Mouse (Mus musculus) megakaryocyte, adult 5-6 weeks (primary cell): ENCODE results near the gene Cpm. TPM values are rescaled to one million over a fixed set of nuclear protein-coding genes. Genes with fewer than 3 reads are reported as not detected.

ENCODE experiments used
- ATAC-seq: 2 replicates; pipeline ENCODE4 v1.8.0; 2016; ENCODE audit warnings: mild to moderate bottlenecking, inconsistent platforms; ENCODE audit not compliant: poor library complexity, severe bottlenecking
- total RNA-seq, 2 experiments: library from RNA; stranded (forward) in 1 of 2; stranded (reverse) in 1 of 2; fragments of 153-499, 151-499 nt in 1 of 2; fragments of 221-1000, 200-1000 nt in 1 of 2; gene quantifications; 2 replicates each; pipeline versions ENCODE4 v1.2.3 to v1.2.4; 2015 to 2017

Gene Cpm
- total RNA-seq, 2 experiments from 2014 or later = 0.38 TPM; not detected in 1

GRCm38 (mm10) chr10:117657659-117658306 lies 28.5 kb downstream of the Cpm start:
- no peak for ATAC-seq

GRCm38 (mm10) chr10:117658522-117659429 lies 29.5 kb downstream of the Cpm start:
- no peak for ATAC-seq

- no peak for ATAC-seq
These were observed 30.1 kb downstream of the Cpm start for GRCm38 (mm10) chr10:117659430-117659813.

GRCm38 (mm10) chr10:117659819-117660218 lies 30.5 kb downstream of the Cpm start:
- ATAC-seq = no peak

- ATAC-seq = no peak
These were observed 33.2 kb downstream of the Cpm start for GRCm38 (mm10) chr10:117662316-117663055.

GRCm38 (mm10) chr10:117663056-117663864 lies 34.0 kb downstream of the Cpm start:
- no peak for ATAC-seq

- no peak for ATAC-seq
These were observed 34.5 kb downstream of the Cpm start for GRCm38 (mm10) chr10:117663865-117664200.

- no peak for ATAC-seq
These were observed 35.1 kb downstream of the Cpm start for GRCm38 (mm10) chr10:117664208-117664925.

GRCm38 (mm10) chr10:117664926-117665209 lies 35.6 kb downstream of the Cpm start:
- no peak for ATAC-seq

- ATAC-seq = no peak
These were observed 36.3 kb downstream of the Cpm start for GRCm38 (mm10) chr10:117665376-117666275.

- ATAC-seq = no peak
These were observed 37.1 kb downstream of the Cpm start for GRCm38 (mm10) chr10:117666361-117666760.

- no peak for ATAC-seq
These were observed 37.8 kb downstream of the Cpm start for GRCm38 (mm10) chr10:117666947-117667630.

- no peak for ATAC-seq
These were observed 38.6 kb downstream of the Cpm start for GRCm38 (mm10) chr10:117667663-117668507.

- no peak for ATAC-seq
These were observed 39.4 kb downstream of the Cpm start for GRCm38 (mm10) chr10:117668546-117669300.

GRCm38 (mm10) chr10:117669449-117670090 lies 40.3 kb downstream of the Cpm start:
- no peak for ATAC-seq

- ATAC-seq = no peak
These were observed 40.8 kb downstream of the Cpm start for GRCm38 (mm10) chr10:117670092-117670491.

- no peak for ATAC-seq
These were observed 41.5 kb downstream of the Cpm start for GRCm38 (mm10) chr10:117670791-117671190.
